Comparison of ENCODE assay signal across 12 mouse cellular contexts in genomic region chr10:88780716-88781115, GRCm38 (mm10).
"Had no signal": no experiment of that assay in that cellular context is flagged by ENCODE, and none has a peak within 500 bp of the region (broad histone marks: within the 10 kb centered on the region; RNA-seq: fewer than 3 reads in every experiment).

No protein-coding gene starts in this region.

- H3K4me2 ChIP-seq: lung, embryonic 14.5 days; midbrain, embryonic 12.5 days; neural tube, embryonic 12.5 days had no signal

- DNase-seq: lung, adult 18-20 months; lung, embryonic 14.5 days; lung, postnatal 10 days; lung, postnatal 4 days; midbrain, embryonic 14.5 days; thymus, adult 2 months; thymus, postnatal 25 days; thymus, postnatal 4 days had no signal

- H3K27ac ChIP-seq: liver, embryonic 14.5 days; midbrain, embryonic 10.5 days; midbrain, embryonic 12.5 days; neural tube, embryonic 12.5 days had no signal

- H3K27me3 ChIP-seq: midbrain, embryonic 12.5 days; neural tube, embryonic 12.5 days had no signal

- H3K9me3 ChIP-seq: midbrain, embryonic 10.5 days; midbrain, embryonic 12.5 days; neural tube, embryonic 12.5 days had no signal

- H3K4me1 ChIP-seq: midbrain, embryonic 10.5 days; midbrain, embryonic 12.5 days; neural tube, embryonic 12.5 days had no signal

- H3K4me3 ChIP-seq: midbrain, embryonic 10.5 days; midbrain, embryonic 12.5 days; neural tube, embryonic 12.5 days had no signal

- H3K9ac ChIP-seq: liver, embryonic 14.5 days; lung, embryonic 14.5 days; midbrain, embryonic 12.5 days; neural tube, embryonic 12.5 days had no signal
